Mouse (Mus musculus): Measurements from ENCODE around the gene Clec16a.

The Clec16a gene

GRCm38 (mm10) chr16:10761182-10761581 is 216.0 kb downstream of the Clec16a start:
- DNase-seq (ENCODE audit: extremely low read depth, low read depth, low spot score), result no peak

- DNase-seq (ENCODE audit: extremely low read depth, low read depth, low spot score), result no peak
These were observed 217.5 kb downstream of the Clec16a start for GRCm38 (mm10) chr16:10762569-10763180.

- no peak for DNase-seq (ENCODE audit: extremely low read depth, low read depth, low spot score)
These were observed 218.6 kb downstream of the Clec16a start for GRCm38 (mm10) chr16:10763540-10764264.

GRCm38 (mm10) chr16:10764323-10764722 is 219.2 kb downstream of the Clec16a start:
- no peak for DNase-seq (ENCODE audit: extremely low read depth, low read depth, low spot score)

GRCm38 (mm10) chr16:10767158-10767557 is 222.0 kb downstream of the Clec16a start:
- no peak for DNase-seq (ENCODE audit: extremely low read depth, low read depth, low spot score)

- no peak for DNase-seq (ENCODE audit: extremely low read depth, low read depth, low spot score)
These were observed 223.7 kb downstream of the Clec16a start for GRCm38 (mm10) chr16:10768821-10769220.

- DNase-seq (ENCODE audit: extremely low read depth, low read depth, low spot score), result no peak
These were observed 224.5 kb downstream of the Clec16a start for GRCm38 (mm10) chr16:10769661-10770060.

GRCm38 (mm10) chr16:10770531-10771325 is 225.6 kb downstream of the Clec16a start:
- DNase-seq (ENCODE audit: extremely low read depth, low read depth, low spot score), result no peak

- no peak for DNase-seq (ENCODE audit: extremely low read depth, low read depth, low spot score)
These were observed 226.8 kb downstream of the Clec16a start for GRCm38 (mm10) chr16:10771769-10772510.

- no peak for DNase-seq (ENCODE audit: extremely low read depth, low read depth, low spot score)
These were observed 228.4 kb downstream of the Clec16a start for GRCm38 (mm10) chr16:10773543-10773942.

GRCm38 (mm10) chr16:10774726-10775125 is 229.6 kb downstream of the Clec16a start:
- no peak for DNase-seq (ENCODE audit: extremely low read depth, low read depth, low spot score)

- DNase-seq (ENCODE audit: extremely low read depth, low read depth, low spot score), result no peak
These were observed 231.2 kb downstream of the Clec16a start for GRCm38 (mm10) chr16:10776322-10776721.

GRCm38 (mm10) chr16:10777579-10778160 is 232.5 kb downstream of the Clec16a start:
- no peak for DNase-seq (ENCODE audit: extremely low read depth, low read depth, low spot score)

GRCm38 (mm10) chr16:10780631-10781120 is 235.5 kb downstream of the Clec16a start:
- DNase-seq (ENCODE audit: extremely low read depth, low read depth, low spot score), result no peak

GRCm38 (mm10) chr16:10781862-10782371 is 236.8 kb downstream of the Clec16a start:
- no peak for DNase-seq (ENCODE audit: extremely low read depth, low read depth, low spot score)

GRCm38 (mm10) chr16:10782377-10783151 is 237.4 kb downstream of the Clec16a start:
- no peak for DNase-seq (ENCODE audit: extremely low read depth, low read depth, low spot score)

- DNase-seq (ENCODE audit: extremely low read depth, low read depth, low spot score), result no peak
These were observed 238.0 kb downstream of the Clec16a start for GRCm38 (mm10) chr16:10783152-10783434.

- DNase-seq (ENCODE audit: extremely low read depth, low read depth, low spot score), result no peak
These were observed 238.3 kb downstream of the Clec16a start for GRCm38 (mm10) chr16:10783451-10783850.

GRCm38 (mm10) chr16:10783883-10784792 is 239.0 kb downstream of the Clec16a start:
- DNase-seq (ENCODE audit: extremely low read depth, low read depth, low spot score), result no peak

Data from fat pad, adult 2 months (tissue).